Mouse (Mus musculus): ENCODE data around the gene Mmp17. TPM values are rescaled to one million over a fixed set of nuclear protein-coding genes. Genes with fewer than 3 reads are reported as not detected.
A peak's percentile ranks its signal among the peaks of the same experiment; 100 is the strongest.

The Mmp17 gene
- polyA plus RNA-seq, 1 experiment from 2014 or later = 9.6 TPM

GRCm38 (mm10) chr5:129562342-129562741 is 21.6 kb upstream of the Mmp17 start:
- WGBS = 92% methylated on average over 8 of the region's 8 CpGs

DNA sequence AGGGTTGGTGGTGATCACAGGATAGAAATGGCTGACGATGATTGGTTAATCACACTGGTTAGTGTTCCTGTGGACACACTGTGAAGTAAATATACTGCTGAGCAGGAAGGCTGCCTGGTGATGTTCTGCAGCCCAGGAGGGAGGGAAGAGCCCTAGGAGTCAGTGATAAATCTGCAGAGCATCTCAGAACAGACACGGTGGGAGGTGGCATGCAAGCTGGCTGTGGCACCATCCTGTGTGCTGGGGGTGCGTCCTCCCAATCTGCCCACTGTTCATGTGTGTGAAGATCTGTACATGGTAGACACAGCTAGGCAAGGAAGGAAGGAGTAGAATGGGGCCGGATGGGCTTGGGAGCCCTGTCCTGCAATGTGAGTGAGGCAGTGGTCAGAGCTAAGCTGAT is 15.4 kb upstream of the Mmp17 start:
- Histone ChIP-seq H3K9ac (replicated peaks) (no peak overlapping the region), H3K4me3 (replicated peaks) (no peak overlapping the region), H3K36me3 (peaks cover 92% of the 10 kb centered on the region), H3K9me3 (no peaks in the 10 kb centered on the region), H3K27ac (no peak overlapping the region), H3K27me3 (no peaks in the 10 kb centered on the region), H3K4me2 (replicated peaks) (no peak overlapping the region), H3K4me1 (replicated peaks) (no peaks in the 10 kb centered on the region)
- ATAC-seq = no peak
- WGBS = 96% methylated on average over 4 of the region's 4 CpGs

More at GRCm38 (mm10) chr5:129562342-129562741, 21.6 kb upstream of the Mmp17 start:
- Histone ChIP-seq H3K4me2 (replicated peaks) (no peak overlapping the region), H3K36me3 (peaks cover 92% of the 10 kb centered on the region), H3K9ac (replicated peaks) (no peak overlapping the region), H3K4me3 (replicated peaks) (no peak overlapping the region), H3K9me3 (no peaks in the 10 kb centered on the region), H3K27me3 (no peaks in the 10 kb centered on the region), H3K4me1 (replicated peaks) (no peaks in the 10 kb centered on the region), H3K27ac (no peak overlapping the region)
- no peak for ATAC-seq

DNA sequence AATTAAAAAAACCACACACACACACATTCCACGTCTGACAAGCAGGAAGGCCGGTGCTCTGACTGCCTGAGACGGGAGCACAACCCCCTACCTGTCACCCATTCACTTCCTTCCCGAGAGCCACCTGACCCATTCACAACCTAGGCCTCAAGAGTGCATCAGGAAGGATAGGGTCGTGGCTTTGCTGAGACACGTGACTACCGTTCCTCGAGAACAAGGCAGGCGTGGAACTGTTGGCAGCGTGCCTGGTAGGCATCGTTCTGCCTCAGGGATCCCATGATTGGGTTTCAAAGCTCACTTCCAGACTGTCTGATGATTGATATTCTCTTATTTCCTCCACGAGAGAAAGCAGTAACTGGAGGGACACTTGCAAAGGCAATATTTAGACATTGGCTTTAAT is 5.8 kb upstream of the Mmp17 start:
- Histone ChIP-seq H3K4me3 (replicated peaks) (no peak overlapping the region), H3K4me2 (replicated peaks) (no peak overlapping the region), H3K9ac (replicated peaks) (no peak overlapping the region), H3K4me1 (replicated peaks) (peaks cover 2% of the 10 kb centered on the region; the same call in 1 of the 2 replicates), H3K27ac (no peak overlapping the region), H3K9me3 (no peaks in the 10 kb centered on the region), H3K36me3 (peaks cover under 1% of the 10 kb centered on the region; the same call in 1 of the 2 replicates), H3K27me3 (peaks cover 24% of the 10 kb centered on the region)
- no peak for ATAC-seq
- WGBS = 74% methylated on average over 12 of the region's 12 CpGs

GRCm38 (mm10) chr5:129580046-129580445 is 3.9 kb upstream of the Mmp17 start:
- H3K9me3 ChIP-seq = no peaks in the 10 kb centered on the region
- H3K27ac ChIP-seq = no peak overlapping the region
- WGBS = 32% methylated on average over 6 of the region's 6 CpGs
- H3K4me2 ChIP-seq (replicated peaks) = no peak overlapping the region
- H3K27me3 ChIP-seq = peaks cover 30% of the 10 kb centered on the region
- H3K4me3 ChIP-seq (replicated peaks) = no peak overlapping the region
- H3K4me1 ChIP-seq (replicated peaks) = peaks cover 15% of the 10 kb centered on the region
- no peak overlapping the region for H3K9ac ChIP-seq (replicated peaks)
- ATAC-seq = no peak
- no peaks in the 10 kb centered on the region for H3K36me3 ChIP-seq

DNA sequence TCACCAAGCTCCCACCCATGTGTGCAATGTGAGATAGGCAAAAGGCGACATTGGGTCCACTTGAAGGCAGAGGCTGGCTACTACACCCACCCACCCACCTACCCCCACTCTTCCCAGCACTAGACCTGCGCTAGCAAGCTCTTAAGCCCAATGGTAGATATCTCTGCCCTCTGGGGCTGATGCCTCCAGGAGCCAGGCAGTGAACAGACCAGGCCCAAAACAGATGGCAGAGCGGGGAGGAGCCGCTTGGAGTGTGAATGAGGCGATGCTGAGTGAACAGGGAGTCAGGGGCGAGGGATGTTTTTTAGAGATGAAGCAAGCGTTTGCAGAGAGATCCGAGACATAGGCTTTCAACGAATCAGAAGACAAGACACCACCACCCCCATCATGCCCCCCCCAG is 3.4 kb upstream of the Mmp17 start:
- Histone ChIP-seq H3K27ac (no peak overlapping the region), H3K9me3 (no peaks in the 10 kb centered on the region), H3K4me1 (replicated peaks) (peaks cover 20% of the 10 kb centered on the region), H3K4me3 (replicated peaks) (no peak overlapping the region), H3K4me2 (replicated peaks) (no peak overlapping the region), H3K27me3 (peaks cover 35% of the 10 kb centered on the region), H3K9ac (replicated peaks) (no peak overlapping the region), H3K36me3 (no peaks in the 10 kb centered on the region)
- WGBS = 83% methylated on average over 9 of the region's 9 CpGs
- no peak for ATAC-seq

DNA sequence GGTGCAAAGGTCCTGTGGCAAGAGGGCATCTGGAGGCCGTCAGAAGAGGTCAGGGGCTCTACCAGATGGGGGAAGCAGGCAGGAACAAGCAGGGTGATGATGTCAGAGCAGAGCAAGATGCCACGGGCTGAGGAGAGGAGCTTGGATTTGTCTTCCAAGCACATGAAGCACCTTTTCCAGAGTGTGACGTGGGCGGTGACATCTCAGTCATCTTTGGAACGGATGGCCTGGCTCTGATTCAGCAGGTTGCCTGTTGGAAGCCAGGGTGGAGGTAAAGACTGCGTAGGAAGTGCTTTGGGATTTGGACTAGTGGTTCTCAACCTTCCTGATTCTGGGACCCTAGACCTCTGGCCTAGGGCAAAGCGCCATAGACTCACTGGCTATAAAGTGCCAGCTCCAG is 3.0 kb upstream of the Mmp17 start:
- no peak overlapping the region for H3K4me3 ChIP-seq (replicated peaks)

DNA sequence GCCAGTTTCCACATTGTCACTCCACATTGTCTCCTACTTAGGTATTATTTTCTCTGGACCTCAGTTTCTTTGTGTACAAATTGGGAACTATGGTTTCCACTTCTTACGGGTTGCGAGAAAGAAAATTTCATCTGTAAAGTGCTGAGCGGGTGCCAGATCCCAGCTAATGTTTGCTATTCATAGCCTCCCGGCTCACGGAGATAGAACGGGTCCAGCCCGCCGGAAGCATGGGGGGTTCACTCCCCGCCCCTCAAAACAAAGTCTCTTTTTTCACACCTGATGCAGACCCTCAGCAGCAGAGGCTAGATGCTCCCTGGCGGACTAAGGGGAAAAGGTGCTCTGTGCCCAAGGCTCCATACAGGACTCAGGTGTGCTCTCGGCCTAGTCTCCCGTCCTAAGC is 638 bp upstream of the Mmp17 start:
- H3K27ac ChIP-seq = peak overlapping the region; percentile 57; the same call in 1 of the 2 replicates
- peak overlapping the region; percentile 88 for H3K9ac ChIP-seq (replicated peaks)
- peaks cover 39% of the 10 kb centered on the region for H3K4me1 ChIP-seq (replicated peaks)
- no peaks in the 10 kb centered on the region for H3K9me3 ChIP-seq
- H3K27me3 ChIP-seq = peaks cover 35% of the 10 kb centered on the region
- peak overlapping the region; percentile 83 for H3K4me3 ChIP-seq (replicated peaks)
- peak overlapping the region; percentile 99 for H3K4me2 ChIP-seq (replicated peaks)
- WGBS = 4% methylated on average over 12 of the region's 12 CpGs
- no peak; the same call in 1 of the 2 replicates for ATAC-seq
- H3K36me3 ChIP-seq = no peaks in the 10 kb centered on the region

More for the DNA sequence above, 3.0 kb upstream of the Mmp17 start:
- peaks cover 35% of the 10 kb centered on the region for H3K27me3 ChIP-seq
- no peaks in the 10 kb centered on the region for H3K36me3 ChIP-seq
- WGBS = 86% methylated on average over 7 of the region's 7 CpGs
- H3K27ac ChIP-seq = no peak overlapping the region
- no peak for ATAC-seq
- no peak overlapping the region for H3K9ac ChIP-seq (replicated peaks)
- peaks cover 25% of the 10 kb centered on the region for H3K4me1 ChIP-seq (replicated peaks)
- H3K9me3 ChIP-seq = no peaks in the 10 kb centered on the region
- H3K4me2 ChIP-seq (replicated peaks) = no peak overlapping the region

DNA sequence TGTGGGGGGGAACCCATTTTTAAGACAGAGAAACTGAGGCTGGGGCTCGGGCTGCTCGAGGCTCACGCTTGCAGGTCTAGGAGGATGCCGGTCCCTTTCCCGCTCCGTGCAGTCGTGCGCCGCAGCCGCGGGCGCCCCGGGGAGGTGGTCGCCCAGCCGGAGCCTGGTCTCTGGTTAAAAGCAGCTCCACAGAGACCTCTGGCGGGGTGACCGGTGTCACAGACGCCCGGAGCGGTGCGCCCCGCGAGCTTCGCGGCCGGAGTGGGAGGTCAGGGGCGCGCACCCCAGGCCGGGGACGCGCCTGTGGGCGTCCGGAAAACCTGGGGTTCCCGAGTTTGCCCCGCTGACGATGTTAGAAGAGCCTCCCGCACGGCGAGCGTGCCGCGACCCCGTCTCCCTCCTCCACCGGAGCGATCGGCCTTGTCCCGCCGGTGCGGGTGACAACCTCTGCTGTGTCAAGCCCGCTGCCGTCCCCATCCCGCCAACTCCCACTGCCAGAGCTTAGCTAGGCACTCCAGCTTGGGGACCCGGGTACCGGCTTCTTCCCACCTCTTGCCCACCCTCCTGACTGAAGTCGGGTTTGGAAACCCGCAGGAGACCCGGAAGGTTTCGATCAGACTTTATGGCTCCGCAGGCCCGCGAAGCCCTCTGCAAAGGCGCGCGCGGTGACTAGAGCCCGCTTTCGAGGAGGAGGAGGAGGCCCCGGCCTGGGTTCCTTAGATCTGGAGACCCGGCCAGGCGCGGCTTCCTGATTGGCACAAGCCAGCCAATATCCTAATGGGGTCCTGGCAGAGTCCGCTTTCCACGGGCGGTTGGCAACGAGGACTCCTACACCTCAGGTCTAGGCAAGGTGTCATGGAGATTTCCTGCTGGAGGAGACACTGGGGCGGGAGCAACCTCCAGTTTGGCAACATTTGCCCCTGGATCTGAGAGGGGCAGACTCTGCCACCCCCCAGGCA is 893 bp downstream of the Mmp17 start:
- under 1% methylated on average over 74 of the region's 76 CpGs for WGBS
- H3K27ac ChIP-seq = peak overlapping the region; percentile 57; the same call in 1 of the 2 replicates

DNA sequence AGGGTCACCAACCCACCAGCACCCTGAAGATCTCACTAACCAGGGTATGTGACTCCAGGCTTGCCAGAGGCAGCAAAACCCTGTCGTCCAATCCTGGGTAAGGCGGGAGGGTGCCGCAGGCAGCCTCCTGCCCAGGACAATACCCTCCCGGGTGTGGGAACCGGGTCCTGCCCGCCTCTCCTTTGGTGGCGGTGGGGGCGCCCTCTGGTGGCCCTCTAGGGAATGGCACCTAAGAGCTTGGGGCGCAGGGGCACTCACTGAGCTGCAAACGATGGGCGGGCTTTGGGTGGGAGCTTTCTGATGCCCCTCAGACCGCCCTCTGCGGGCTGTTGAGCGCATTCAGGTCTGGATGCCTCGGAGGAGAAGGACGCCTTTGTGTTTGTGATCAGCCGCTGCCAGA is 2.0 kb downstream of the Mmp17 start:
- peak overlapping the region; percentile 88 for H3K9ac ChIP-seq (replicated peaks)
- peak; percentile 71 for ATAC-seq
- peaks cover 33% of the 10 kb centered on the region for H3K27me3 ChIP-seq
- H3K36me3 ChIP-seq = no peaks in the 10 kb centered on the region
- peak overlapping the region; percentile 83 for H3K4me3 ChIP-seq (replicated peaks)
- peak overlapping the region; percentile 99 for H3K4me2 ChIP-seq (replicated peaks)
- H3K9me3 ChIP-seq = no peaks in the 10 kb centered on the region
- peak overlapping the region; percentile 74 for H3K27ac ChIP-seq
- 1% methylated on average over 17 of the region's 17 CpGs for WGBS
- H3K4me1 ChIP-seq (replicated peaks) = peaks cover 46% of the 10 kb centered on the region

More for the DNA sequence above, 893 bp downstream of the Mmp17 start:
- Histone ChIP-seq H3K36me3 (no peaks in the 10 kb centered on the region), H3K4me2 (replicated peaks) (peak overlapping the region; percentile 99), H3K27me3 (peaks cover 35% of the 10 kb centered on the region), H3K9ac (replicated peaks) (peak overlapping the region; percentile 88), H3K4me1 (replicated peaks) (peaks cover 39% of the 10 kb centered on the region), H3K4me3 (replicated peaks) (peak overlapping the region; percentile 83), H3K9me3 (no peaks in the 10 kb centered on the region)
- peak; percentile 21 for ATAC-seq

- peak overlapping the region; percentile 67 for H3K9ac ChIP-seq (replicated peaks)
- H3K27me3 ChIP-seq = peaks cover 28% of the 10 kb centered on the region
- 43% methylated on average over 13 of the region's 13 CpGs for WGBS
- ATAC-seq = no peak; the same call in 1 of the 2 replicates
- peaks cover 50% of the 10 kb centered on the region for H3K4me1 ChIP-seq (replicated peaks)
- H3K4me3 ChIP-seq (replicated peaks) = peak overlapping the region; percentile 83
- H3K27ac ChIP-seq = peak overlapping the region; percentile 74
- peak overlapping the region; percentile 99 for H3K4me2 ChIP-seq (replicated peaks)
- H3K36me3 ChIP-seq = no peaks in the 10 kb centered on the region
- no peaks in the 10 kb centered on the region for H3K9me3 ChIP-seq
Measured at GRCm38 (mm10) chr5:129586471-129586870, 2.5 kb downstream of the Mmp17 start.

- peak; percentile 43 for ATAC-seq
- Histone ChIP-seq H3K36me3 (peaks cover 6% of the 10 kb centered on the region; the same call in 1 of the 2 replicates), H3K27me3 (no peaks in the 10 kb centered on the region), H3K9me3 (no peaks in the 10 kb centered on the region), H3K27ac (no peak overlapping the region), H3K4me3 (replicated peaks) (no peak overlapping the region), H3K4me1 (replicated peaks) (peaks cover 35% of the 10 kb centered on the region), H3K4me2 (replicated peaks) (peak overlapping the region; percentile 23; the same call in 1 of the 2 replicates), H3K9ac (replicated peaks) (0 out of 2 replicates have a peak overlapping the region, but pooled peaks have one; percentile 0)
- 6% methylated on average over 11 of the region's 11 CpGs for WGBS
Measured at GRCm38 (mm10) chr5:129590915-129591314, 6.9 kb downstream of the Mmp17 start.

All from midbrain, embryonic 13.5 days (tissue).